Mouse (Mus musculus): ENCODE data around the gene Tmem130.

GRCm38 (mm10) chr5:144707603-144708002 is 54.0 kb downstream of the Tmem130 start:
- TF ChIP-seq CTCF (IDR thresholded peaks at IDR 0.05; ENCODE audit: low read depth) (no peak), EP300 (IDR thresholded peaks at IDR 0.05; ENCODE audit: low read depth) (no peak)

All from liver, embryonic 14.5 days (tissue).